Mouse (Mus musculus): ENCODE measurements around the gene Synj2.

The Synj2 gene

GRCm38 (mm10) chr17:5941230-5942043, at the start of gene Synj2:
Gene Synj2, plus strand, starts transcription at chr17:5941280.
- DNase-seq = peak; percentile 30

GRCm38 (mm10) chr17:5891933-5892683, 49.0 kb upstream of the Synj2 start:
- DNase-seq = no peak

GRCm38 (mm10) chr17:5893092-5893491, 48.0 kb upstream of the Synj2 start:
- no peak for DNase-seq

- DNase-seq = no peak
Observed at GRCm38 (mm10) chr17:5893574-5894148, 47.4 kb upstream of the Synj2 start.

- DNase-seq = no peak
Observed at GRCm38 (mm10) chr17:5896066-5896465, 45.0 kb upstream of the Synj2 start.

GRCm38 (mm10) chr17:5896607-5897006, 44.5 kb upstream of the Synj2 start:
- DNase-seq = no peak

- no peak for DNase-seq
Observed at GRCm38 (mm10) chr17:5897326-5898200, 43.5 kb upstream of the Synj2 start.

GRCm38 (mm10) chr17:5899251-5899650, 41.8 kb upstream of the Synj2 start:
- no peak for DNase-seq

- DNase-seq = no peak
Observed at GRCm38 (mm10) chr17:5901381-5901780, 39.7 kb upstream of the Synj2 start.

GRCm38 (mm10) chr17:5903630-5904301, 37.3 kb upstream of the Synj2 start:
- no peak for DNase-seq

- no peak for DNase-seq
Observed at GRCm38 (mm10) chr17:5909681-5910080, 31.4 kb upstream of the Synj2 start.

GRCm38 (mm10) chr17:5911591-5911990, 29.5 kb upstream of the Synj2 start:
- peak; percentile 49 for DNase-seq

GRCm38 (mm10) chr17:5912797-5913196, 28.3 kb upstream of the Synj2 start:
- no peak for DNase-seq

- DNase-seq = no peak
Observed at GRCm38 (mm10) chr17:5914217-5914616, 26.9 kb upstream of the Synj2 start.

GRCm38 (mm10) chr17:5921954-5922353, 19.1 kb upstream of the Synj2 start:
- DNase-seq = no peak

GRCm38 (mm10) chr17:5923281-5923680, 17.8 kb upstream of the Synj2 start:
- no peak for DNase-seq

GRCm38 (mm10) chr17:5924238-5924637, 16.8 kb upstream of the Synj2 start:
- DNase-seq = no peak

- no peak for DNase-seq
Observed at GRCm38 (mm10) chr17:5926710-5927109, 14.4 kb upstream of the Synj2 start.

GRCm38 (mm10) chr17:5929031-5929430, 12.0 kb upstream of the Synj2 start:
- no peak for DNase-seq

GRCm38 (mm10) chr17:5932161-5932560, 8.9 kb upstream of the Synj2 start:
- DNase-seq = no peak

- peak; percentile 51 for DNase-seq
Observed at GRCm38 (mm10) chr17:5934554-5935324, 6.3 kb upstream of the Synj2 start.
